Mouse (Mus musculus) CH12.LX (cell line): ENCODE measurements around the gene Ccdc63. TPM values are rescaled to one million over a fixed set of nuclear protein-coding genes. Genes with fewer than 3 reads are reported as not detected.
A peak's percentile ranks its signal among the peaks of the same experiment; 100 is the strongest.

Experiments used
- DNase-seq: peaks from one replicate; pipeline ENCODE4 v3.0.0-alpha.2; 2013; ENCODE audit errors: extremely low read depth
- H3K27ac ChIP-seq: 2 replicates; pipeline ENCODE4 v1.5.1; 2012; ENCODE audit warnings: low read depth, mild to moderate bottlenecking, control low read depth, moderate library complexity; ENCODE audit not compliant: insufficient read depth
- H3K27me3 ChIP-seq: replicated peaks from 2 replicates; pipeline ENCODE3; 2012; ENCODE audit warnings: inconsistent platforms
- H3K36me3 ChIP-seq, 2 experiments: replicated peaks in 1 of 2; 2 replicates each; pipeline versions ENCODE3 to v1.6.1; 2012; ENCODE audit warnings: inconsistent platforms in 1 of 2, low read length in 1 of 2, mild to moderate bottlenecking in 1 of 2, mixed read lengths in 1 of 2, moderate library complexity in 1 of 2; ENCODE audit not compliant: control insufficient read depth in 1 of 2, insufficient read depth in 1 of 2
- H3K4me1 ChIP-seq, 2 experiments: 2 replicates each; pipeline ENCODE4 v1.6.1; 2012; ENCODE audit warnings: inconsistent platforms in 1 of 2, moderate library complexity in 1 of 2; ENCODE audit not compliant: insufficient read depth in 2 of 2, control insufficient read depth in 1 of 2
- H3K4me2 ChIP-seq: 2 replicates; pipeline ENCODE4 v1.6.1; 2012; ENCODE audit warnings: low read depth, mild to moderate bottlenecking, control low read depth; ENCODE audit not compliant: poor library complexity, insufficient read depth, severe bottlenecking
- H3K4me3 ChIP-seq, 3 experiments: fragments of 150-350 bp in 1 of 3; sonication (generic) in 1 of 3; replicated peaks in 1 of 3; 2 replicates each; pipeline versions ENCODE3 to v1.5.1; 2011 to 2012; ENCODE audit warnings: low read depth in 2 of 3, low read length in 2 of 3, mild to moderate bottlenecking in 2 of 3, moderate library complexity in 2 of 3, control low read depth in 1 of 3, improper control_type of control experiment in 1 of 3, inconsistent platforms in 1 of 3, mixed read lengths in 1 of 3; ENCODE audit not compliant: poor library complexity in 1 of 3
- H3K79me2 ChIP-seq: replicated peaks from 2 replicates; pipeline ENCODE4 v1.6.1; 2012; ENCODE audit warnings: mild to moderate bottlenecking, moderate library complexity; ENCODE audit not compliant: control insufficient read depth, poor library complexity, insufficient read depth, severe bottlenecking; ENCODE audit errors: extremely low read depth
- H3K9ac ChIP-seq: 2 replicates; pipeline ENCODE4 v1.6.1; 2012; ENCODE audit warnings: low read depth, mild to moderate bottlenecking, control low read depth, moderate library complexity; ENCODE audit not compliant: insufficient read depth
- H3K9me3 ChIP-seq: replicated peaks from 2 replicates; pipeline ENCODE3; 2012; ENCODE audit warnings: low read length, inconsistent platforms, mixed read lengths
- BHLHE40 ChIP-seq: IDR thresholded peaks from 2 replicates; pipeline ENCODE4 v1.6.1; 2011; ENCODE audit warnings: mild to moderate bottlenecking, low read depth, low read length, improper control_type of control experiment
- CHD2 ChIP-seq: IDR thresholded peaks from 2 replicates; pipeline ENCODE4 v1.6.1; 2011; ENCODE audit warnings: low read length, improper control_type of control experiment
- CTCF ChIP-seq, 2 experiments: IDR thresholded peaks in 1 of 2; conservative IDR thresholded peaks in 1 of 2; 2 replicates each; pipeline ENCODE4 v1.5.1; 2011 to 2012; ENCODE audit warnings: low read depth in 2 of 2, low read length in 2 of 2, improper control_type of control experiment in 1 of 2, inconsistent platforms in 1 of 2, mild to moderate bottlenecking in 1 of 2, moderate library complexity in 1 of 2
- E2F4 ChIP-seq: IDR thresholded peaks from 2 replicates; pipeline ENCODE4 v1.6.1; 2011; ENCODE audit warnings: low read depth, low read length, improper control_type of control experiment; ENCODE audit not compliant: insufficient replicate concordance
- ETS1 ChIP-seq: conservative IDR thresholded peaks from 2 replicates; pipeline ENCODE4 v1.6.1; 2012; ENCODE audit warnings: low read depth, mild to moderate bottlenecking, inconsistent platforms, low read length, improper control_type of control experiment, moderate library complexity
- GABPA ChIP-seq: IDR thresholded peaks from 2 replicates; pipeline ENCODE4 v1.6.1; 2012; ENCODE audit warnings: low read depth, low read length, improper control_type of control experiment, inconsistent platforms; ENCODE audit not compliant: insufficient replicate concordance
- IRF4 ChIP-seq: IDR thresholded peaks from 2 replicates; pipeline ENCODE4 v1.6.1; 2014; ENCODE audit warnings: low read depth, mild to moderate bottlenecking, inconsistent platforms, low read length, improper control_type of control experiment
- JUN ChIP-seq: IDR thresholded peaks from 2 replicates; pipeline ENCODE4 v1.6.1; 2011; ENCODE audit warnings: low read depth, mild to moderate bottlenecking, low read length, improper control_type of control experiment, moderate library complexity; ENCODE audit not compliant: insufficient read depth
- KAT2A ChIP-seq: IDR thresholded peaks from 2 replicates; pipeline ENCODE4 v1.6.1; 2012; ENCODE audit warnings: low read length, improper control_type of control experiment, inconsistent platforms; ENCODE audit not compliant: insufficient replicate concordance
- MAZ ChIP-seq: IDR thresholded peaks from 2 replicates; pipeline ENCODE4 v1.6.1; 2012; ENCODE audit warnings: low read depth, mild to moderate bottlenecking, inconsistent platforms, low read length, improper control_type of control experiment, moderate library complexity
- MEF2A ChIP-seq: IDR thresholded peaks from 2 replicates; pipeline ENCODE4 v1.6.1; 2014; ENCODE audit warnings: low read depth, mild to moderate bottlenecking, inconsistent platforms, low read length, improper control_type of control experiment, borderline replicate concordance
- NELFE ChIP-seq: IDR thresholded peaks from 2 replicates; pipeline ENCODE4 v1.6.1; 2011; ENCODE audit warnings: low read depth, low read length, improper control_type of control experiment
- NRF1 ChIP-seq: IDR thresholded peaks from 2 replicates; pipeline ENCODE4 v1.6.1; 2014; ENCODE audit warnings: low read depth, mild to moderate bottlenecking, inconsistent platforms, low read length, improper control_type of control experiment, moderate library complexity
- POLR2A ChIP-seq: IDR thresholded peaks from 2 replicates; pipeline ENCODE4 v1.6.1; 2011; ENCODE audit warnings: low read depth, mild to moderate bottlenecking, improper control_type of control experiment, low read length
- POLR2AphosphoS2 ChIP-seq: IDR thresholded peaks from 2 replicates; pipeline ENCODE4 v1.6.1; 2011; ENCODE audit warnings: low read depth, low read length, improper control_type of control experiment
- RAD21 ChIP-seq: IDR thresholded peaks from 2 replicates; pipeline ENCODE4 v1.6.1; 2011; ENCODE audit warnings: low read depth, mild to moderate bottlenecking, low read length, improper control_type of control experiment, moderate library complexity
- RCOR1 ChIP-seq: conservative IDR thresholded peaks from 2 replicates; pipeline ENCODE4 v1.6.1; 2012; ENCODE audit warnings: low read depth, mild to moderate bottlenecking, inconsistent platforms, low read length, improper control_type of control experiment
- SMC3 ChIP-seq: IDR thresholded peaks from 2 replicates; pipeline ENCODE4 v1.6.1; 2011; ENCODE audit warnings: low read depth, low read length, improper control_type of control experiment
- UBTF ChIP-seq: IDR thresholded peaks from 2 replicates; pipeline ENCODE4 v1.6.1; 2012; ENCODE audit warnings: low read depth, mild to moderate bottlenecking, inconsistent platforms, low read length, improper control_type of control experiment, moderate library complexity
- USF1 ChIP-seq: IDR thresholded peaks from 2 replicates; pipeline ENCODE4 v1.6.1; 2014; ENCODE audit warnings: low read depth, mild to moderate bottlenecking, inconsistent platforms, low read length, improper control_type of control experiment
- USF2 ChIP-seq: conservative IDR thresholded peaks from 2 replicates; pipeline ENCODE4 v1.6.1; 2011; ENCODE audit warnings: low read depth, low read length, improper control_type of control experiment
- ZMIZ1 ChIP-seq: IDR thresholded peaks from 2 replicates; pipeline ENCODE4 v1.6.1; 2012; ENCODE audit warnings: low read depth, mild to moderate bottlenecking, inconsistent platforms, low read length, improper control_type of control experiment
- ZNF384 ChIP-seq: IDR thresholded peaks from 2 replicates; pipeline ENCODE4 v1.6.1; 2012; ENCODE audit warnings: low read depth, low read length, improper control_type of control experiment, inconsistent platforms
- dilution Hi-C: fragments of 300-500 bp; cut with MboI; formaldehyde crosslinking; loops from 2 replicates; pipeline ENCODE4 v1.14.3; 2020; ENCODE audit warnings: low sequenced_read_pairs; ENCODE audit not compliant: extremely low pct_unique_long_range_greater_than_20kb, extremely low pct_ligation_motif_present
- in situ Hi-C: fragments of 300-500 bp; cut with MboI; formaldehyde crosslinking; loops from 3 replicates; pipeline ENCODE4 v1.14.3; 2019; ENCODE audit warnings: low sequenced_read_pairs, low pct_ligation_motif_present, low pct_unique_long_range_greater_than_20kb, mixed read lengths
- polyA plus RNA-seq: library from polyadenylated mRNA; unstranded; fragments of >175 nt; gene quantifications from 2 replicates; pipeline ENCODE4 v1.2.1, GENCODE M21; 2012; ENCODE audit warnings: low read depth; ENCODE audit not compliant: insufficient read length
- total RNA-seq, 2 experiments: library from RNA; depleted of rRNA; stranded (reverse); fragments of 300-350 nt in 1 of 2; fragments of >200 nt in 1 of 2; gene quantifications; 2 replicates each; pipeline ENCODE4 v1.2.3; 2012 to 2014

Gene Ccdc63
- total and polyA plus RNA-seq, 3 experiments, result 0.39 to 0.70 (median 0.47) TPM

DNA sequence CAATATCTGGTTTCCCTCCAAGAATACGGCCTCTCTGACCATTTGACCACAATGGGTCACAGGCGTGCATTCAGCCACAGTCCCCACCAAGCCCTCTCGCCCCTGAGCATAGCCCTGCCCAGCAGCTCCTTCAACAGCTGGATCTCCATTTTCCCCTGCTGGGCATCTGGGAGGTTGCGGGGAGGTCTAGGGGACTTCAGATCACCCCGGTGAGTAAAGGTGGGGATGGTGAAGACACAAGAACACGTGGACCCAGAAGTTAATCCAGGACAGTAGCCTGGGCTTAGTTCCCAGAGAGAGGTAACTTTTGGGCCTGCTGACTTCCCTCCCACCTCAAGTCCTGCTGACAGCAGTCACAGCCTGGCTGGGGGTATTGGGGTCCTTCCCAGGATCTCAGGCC, 34.4 kb downstream of the Ccdc63 start:
- Histone ChIP-seq H3K9ac (no peak overlapping the region), H3K27ac (no peak overlapping the region), H3K4me1 (no peaks in the 10 kb centered on the region), H3K9me3 (no peaks in the 10 kb centered on the region), H3K36me3 (no peaks in the 10 kb centered on the region), H3K4me3 (no peak overlapping the region), H3K79me2 (no peaks in the 10 kb centered on the region), H3K4me2 (no peak overlapping the region), H3K27me3 (peaks cover 50% of the 10 kb centered on the region)
- DNase-seq, result no peak
- no peak for TF ChIP-seq POLR2A
- TF ChIP-seq ZMIZ1, result no peak
- TF ChIP-seq NRF1, result no peak
- no peak for TF ChIP-seq RAD21
- TF ChIP-seq UBTF, result no peak
- TF ChIP-seq GABPA, result no peak
- TF ChIP-seq ETS1, result no peak
- no peak for TF ChIP-seq IRF4
- TF ChIP-seq MEF2A, result no peak
- no peak for TF ChIP-seq JUN
- dilution Hi-C loops, result no loop called here
- in situ Hi-C loops, result no loop called here

- Histone ChIP-seq H3K27me3 (peaks cover 62% of the 10 kb centered on the region), H3K4me2 (no peak overlapping the region), H3K4me1 (no peaks in the 10 kb centered on the region), H3K27ac (no peak overlapping the region), H3K9ac (no peak overlapping the region), H3K4me3 (no peak overlapping the region), H3K9me3 (no peaks in the 10 kb centered on the region), H3K36me3 (no peaks in the 10 kb centered on the region), H3K79me2 (no peaks in the 10 kb centered on the region)
- dilution Hi-C loops (no loop called here), in situ Hi-C loops (no loop called here)
- DNase-seq, result no peak
- TF ChIP-seq RCOR1, result no peak
- no peak for TF ChIP-seq ZNF384
- no peak for TF ChIP-seq POLR2AphosphoS2
- no peak for TF ChIP-seq E2F4
- TF ChIP-seq USF1, result no peak
These were observed 35.6 kb downstream of the Ccdc63 start for GRCm38 (mm10) chr5:122104981-122105380.

- peak; percentile 35 for TF ChIP-seq RAD21
- TF ChIP-seq KAT2A, result no peak
- TF ChIP-seq BHLHE40, result no peak
- 0 out of 2 replicates have a peak, but pooled peaks have one; percentile 12 for TF ChIP-seq CHD2
- no peak for TF ChIP-seq ZMIZ1
- TF ChIP-seq USF2, result no peak
- 0 out of 2 replicates have a peak, but pooled peaks have one; percentile 14 for TF ChIP-seq NELFE
- peak; percentile 47 for TF ChIP-seq SMC3
- TF ChIP-seq ZNF384, result peak; percentile 76
- 0 out of 2 replicates have a peak, but pooled peaks have one; percentile 41 for TF ChIP-seq MAZ
- peak; percentile 75 to 81 for TF ChIP-seq CTCF (conservative IDR thresholded peaks at IDR 0.05 in 1 of 2, IDR thresholded peaks at IDR 0.05 in 1 of 2; ENCODE audit: low read depth in 2 of 2, low read length in 2 of 2)
- TF ChIP-seq, all 38 proteins: peak for 7
- Histone ChIP-seq H3K27ac (no peak overlapping the region), H3K9ac (no peak overlapping the region), H3K4me1 (no peaks in the 10 kb centered on the region), H3K9me3 (no peaks in the 10 kb centered on the region), H3K36me3 (no peaks in the 10 kb centered on the region), H3K4me3 (no peak overlapping the region), H3K27me3 (peaks cover 64% of the 10 kb centered on the region), H3K79me2 (no peaks in the 10 kb centered on the region), H3K4me2 (no peak overlapping the region)
- DNase-seq, result peak; percentile 54
- in situ Hi-C loops, result no loop called here
- dilution Hi-C loops, result no loop called here
These were observed 36.4 kb downstream of the Ccdc63 start for GRCm38 (mm10) chr5:122104201-122104600.
